Mouse (Mus musculus): ENCODE measurements around the gene Sardh. TPM values are rescaled to one million over a fixed set of nuclear protein-coding genes. Genes with fewer than 3 reads are reported as not detected.

Sardh gene
- polyA plus RNA-seq, 1 experiment from 2014 or later: 3.6 TPM

- H3K36me3 ChIP-seq (ENCODE audit: control insufficient read depth, insufficient read depth, low read length): no peaks in the 10 kb centered on the region
- H3K27me3 ChIP-seq (ENCODE audit: control insufficient read depth, insufficient read depth, low read length): no peaks in the 10 kb centered on the region
- no peak overlapping the region for H3K4me2 ChIP-seq (ENCODE audit: low read depth, low read length)
- H3K27ac ChIP-seq (ENCODE audit: low read depth, low read length): no peak overlapping the region
- no peaks in the 10 kb centered on the region for H3K4me1 ChIP-seq (ENCODE audit: control insufficient read depth, insufficient read depth, low read length)
- H3K9ac ChIP-seq (replicated peaks; ENCODE audit: low read depth, low read length): no peak overlapping the region
- WGBS: 65% methylated on average over 8 of the region's 8 CpGs
- H3K9me3 ChIP-seq (ENCODE audit: control insufficient read depth, low read length): no peaks in the 10 kb centered on the region
- H3K4me3 ChIP-seq (ENCODE audit: low read depth, low read length): no peak overlapping the region
- ATAC-seq (ENCODE audit: low read depth): no peak
These were observed 35.9 kb downstream of the Sardh start for GRCm38 (mm10) chr2:27211966-27212893.

GRCm38 (mm10) chr2:27210676-27211210, 37.4 kb downstream of the Sardh start:
- no peaks in the 10 kb centered on the region for H3K4me1 ChIP-seq (ENCODE audit: control insufficient read depth, insufficient read depth, low read length)
- no peaks in the 10 kb centered on the region for H3K9me3 ChIP-seq (ENCODE audit: control insufficient read depth, low read length)
- H3K27me3 ChIP-seq (ENCODE audit: control insufficient read depth, insufficient read depth, low read length): no peaks in the 10 kb centered on the region
- ATAC-seq (ENCODE audit: low read depth): no peak
- no peak overlapping the region for H3K9ac ChIP-seq (replicated peaks; ENCODE audit: low read depth, low read length)
- no peak overlapping the region for H3K4me3 ChIP-seq (ENCODE audit: low read depth, low read length)
- 82% methylated on average over 12 of the region's 12 CpGs for WGBS
- H3K36me3 ChIP-seq (ENCODE audit: control insufficient read depth, insufficient read depth, low read length): no peaks in the 10 kb centered on the region
- H3K4me2 ChIP-seq (ENCODE audit: low read depth, low read length): no peak overlapping the region
- H3K27ac ChIP-seq (ENCODE audit: low read depth, low read length): no peak overlapping the region

- Histone ChIP-seq H3K4me1 (ENCODE audit: control insufficient read depth, insufficient read depth, low read length) (no peaks in the 10 kb centered on the region), H3K27ac (ENCODE audit: low read depth, low read length) (no peak overlapping the region), H3K4me3 (ENCODE audit: low read depth, low read length) (no peak overlapping the region), H3K9ac (replicated peaks; ENCODE audit: low read depth, low read length) (no peak overlapping the region), H3K9me3 (ENCODE audit: control insufficient read depth, low read length) (no peaks in the 10 kb centered on the region), H3K36me3 (ENCODE audit: control insufficient read depth, insufficient read depth, low read length) (no peaks in the 10 kb centered on the region), H3K27me3 (ENCODE audit: control insufficient read depth, insufficient read depth, low read length) (no peaks in the 10 kb centered on the region), H3K4me2 (ENCODE audit: low read depth, low read length) (no peak overlapping the region)
- ATAC-seq (ENCODE audit: low read depth): no peak
- 55% methylated on average over 7 of the region's 7 CpGs for WGBS
These were observed 37.9 kb downstream of the Sardh start for GRCm38 (mm10) chr2:27210255-27210654.

DNA sequence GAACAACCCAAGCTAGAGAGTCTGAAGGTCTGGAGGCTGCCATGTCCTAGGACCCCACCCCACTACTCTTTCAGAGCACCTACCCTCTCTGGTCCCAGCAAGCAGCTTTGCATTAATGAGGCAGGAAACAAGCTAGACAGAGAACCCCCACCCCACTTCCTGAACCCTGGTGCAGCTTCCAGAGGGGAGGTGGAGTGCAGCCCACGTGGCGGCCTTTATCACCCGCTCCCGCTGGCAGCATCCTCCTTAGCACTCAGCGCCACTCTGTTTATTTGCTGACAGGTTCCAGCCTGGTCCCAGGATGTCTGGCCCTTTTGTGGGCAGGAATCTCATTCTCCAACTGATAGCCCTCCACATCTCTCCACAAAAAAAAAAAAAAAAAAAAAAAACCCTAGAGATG, 38.3 kb downstream of the Sardh start:
- no peak overlapping the region for H3K4me2 ChIP-seq (ENCODE audit: low read depth, low read length)
- H3K9me3 ChIP-seq (ENCODE audit: control insufficient read depth, low read length): no peaks in the 10 kb centered on the region
- no peak overlapping the region for H3K4me3 ChIP-seq (ENCODE audit: low read depth, low read length)
- H3K27me3 ChIP-seq (ENCODE audit: control insufficient read depth, insufficient read depth, low read length): no peaks in the 10 kb centered on the region
- no peak overlapping the region for H3K9ac ChIP-seq (replicated peaks; ENCODE audit: low read depth, low read length)
- ATAC-seq (ENCODE audit: low read depth): no peak
- no peaks in the 10 kb centered on the region for H3K4me1 ChIP-seq (ENCODE audit: control insufficient read depth, insufficient read depth, low read length)
- 50% methylated on average over 5 of the region's 5 CpGs for WGBS
- no peak overlapping the region for H3K27ac ChIP-seq (ENCODE audit: low read depth, low read length)
- no peaks in the 10 kb centered on the region for H3K36me3 ChIP-seq (ENCODE audit: control insufficient read depth, insufficient read depth, low read length)

DNA sequence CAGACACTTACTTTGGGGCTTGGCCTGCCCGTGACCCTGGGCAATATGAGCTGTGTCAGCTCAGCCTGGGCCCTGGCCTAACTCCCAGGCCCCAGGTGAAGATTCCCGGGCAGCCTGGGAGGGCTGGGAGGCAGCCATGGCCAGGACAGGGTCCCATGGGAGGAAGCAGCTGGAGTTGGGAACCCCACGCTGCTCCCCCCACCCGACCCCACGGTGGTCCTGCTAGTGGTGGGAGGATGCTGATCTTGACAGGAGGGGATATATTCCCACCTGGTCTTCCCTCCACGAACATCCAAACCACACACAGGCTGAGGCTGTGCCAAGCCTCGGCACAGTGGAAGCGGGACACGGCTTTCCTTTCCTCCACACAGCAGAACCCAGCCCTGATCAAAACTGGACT, 38.8 kb downstream of the Sardh start:
- Histone ChIP-seq H3K4me1 (ENCODE audit: control insufficient read depth, insufficient read depth, low read length) (no peaks in the 10 kb centered on the region), H3K4me2 (ENCODE audit: low read depth, low read length) (no peak overlapping the region), H3K27me3 (ENCODE audit: control insufficient read depth, insufficient read depth, low read length) (no peaks in the 10 kb centered on the region), H3K9ac (replicated peaks; ENCODE audit: low read depth, low read length) (no peak overlapping the region), H3K9me3 (ENCODE audit: control insufficient read depth, low read length) (no peaks in the 10 kb centered on the region), H3K36me3 (ENCODE audit: control insufficient read depth, insufficient read depth, low read length) (no peaks in the 10 kb centered on the region), H3K27ac (ENCODE audit: low read depth, low read length) (no peak overlapping the region), H3K4me3 (ENCODE audit: low read depth, low read length) (no peak overlapping the region)
- 73% methylated on average over 9 of the region's 9 CpGs for WGBS
- no peak for ATAC-seq (ENCODE audit: low read depth)

- no peak for ATAC-seq (ENCODE audit: low read depth)
- H3K9ac ChIP-seq (replicated peaks; ENCODE audit: low read depth, low read length): no peak overlapping the region
- no peak overlapping the region for H3K4me2 ChIP-seq (ENCODE audit: low read depth, low read length)
- H3K27me3 ChIP-seq (ENCODE audit: control insufficient read depth, insufficient read depth, low read length): no peaks in the 10 kb centered on the region
- WGBS: 91% methylated on average over 5 of the region's 5 CpGs
- H3K4me1 ChIP-seq (ENCODE audit: control insufficient read depth, insufficient read depth, low read length): no peaks in the 10 kb centered on the region
- no peaks in the 10 kb centered on the region for H3K9me3 ChIP-seq (ENCODE audit: control insufficient read depth, low read length)
- H3K4me3 ChIP-seq (ENCODE audit: low read depth, low read length): no peak overlapping the region
- H3K36me3 ChIP-seq (ENCODE audit: control insufficient read depth, insufficient read depth, low read length): no peaks in the 10 kb centered on the region
- no peak overlapping the region for H3K27ac ChIP-seq (ENCODE audit: low read depth, low read length)
These were observed 41.0 kb downstream of the Sardh start for GRCm38 (mm10) chr2:27207126-27207525.

DNA sequence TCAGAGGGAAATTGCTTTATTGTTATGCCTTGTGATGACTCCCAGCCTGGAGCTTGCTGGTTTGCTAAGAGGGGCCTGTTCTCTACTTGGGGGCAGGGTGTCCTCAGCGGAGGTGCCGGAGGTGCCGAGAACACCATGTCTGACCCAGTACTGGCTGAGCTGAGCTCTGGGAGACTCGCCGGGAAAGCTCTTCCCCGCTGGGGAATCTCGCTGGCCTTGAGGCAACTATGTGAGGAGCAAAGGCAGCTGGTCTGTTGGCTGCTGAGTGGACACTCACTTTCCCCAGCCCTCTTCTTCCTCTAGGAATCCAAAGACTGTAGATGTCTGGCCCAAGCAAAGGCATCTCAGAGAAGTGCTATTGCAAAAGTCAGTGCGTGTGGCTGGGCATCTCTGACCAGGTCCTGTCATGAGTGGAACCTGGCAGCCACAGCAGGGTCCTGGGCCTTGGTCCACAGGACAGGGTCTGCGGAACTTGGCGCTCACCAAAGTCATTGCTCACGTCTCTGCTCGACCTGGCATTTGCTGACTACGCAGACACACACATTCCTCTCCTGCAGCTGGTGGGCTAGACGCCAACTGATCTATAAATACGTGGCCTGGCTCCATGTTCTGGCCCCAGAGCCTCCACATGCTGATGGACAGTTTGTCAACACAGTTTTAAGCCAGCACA, 41.9 kb downstream of the Sardh start:
- H3K9me3 ChIP-seq (ENCODE audit: control insufficient read depth, low read length): no peaks in the 10 kb centered on the region
- H3K4me2 ChIP-seq (ENCODE audit: low read depth, low read length): no peak overlapping the region
- H3K27ac ChIP-seq (ENCODE audit: low read depth, low read length): no peak overlapping the region
- H3K9ac ChIP-seq (replicated peaks; ENCODE audit: low read depth, low read length): no peak overlapping the region
- no peaks in the 10 kb centered on the region for H3K4me1 ChIP-seq (ENCODE audit: control insufficient read depth, insufficient read depth, low read length)
- WGBS: 82% methylated on average over 15 of the region's 15 CpGs
- no peaks in the 10 kb centered on the region for H3K36me3 ChIP-seq (ENCODE audit: control insufficient read depth, insufficient read depth, low read length)
- no peaks in the 10 kb centered on the region for H3K27me3 ChIP-seq (ENCODE audit: control insufficient read depth, insufficient read depth, low read length)
- no peak for ATAC-seq (ENCODE audit: low read depth)
- H3K4me3 ChIP-seq (ENCODE audit: low read depth, low read length): no peak overlapping the region

DNA sequence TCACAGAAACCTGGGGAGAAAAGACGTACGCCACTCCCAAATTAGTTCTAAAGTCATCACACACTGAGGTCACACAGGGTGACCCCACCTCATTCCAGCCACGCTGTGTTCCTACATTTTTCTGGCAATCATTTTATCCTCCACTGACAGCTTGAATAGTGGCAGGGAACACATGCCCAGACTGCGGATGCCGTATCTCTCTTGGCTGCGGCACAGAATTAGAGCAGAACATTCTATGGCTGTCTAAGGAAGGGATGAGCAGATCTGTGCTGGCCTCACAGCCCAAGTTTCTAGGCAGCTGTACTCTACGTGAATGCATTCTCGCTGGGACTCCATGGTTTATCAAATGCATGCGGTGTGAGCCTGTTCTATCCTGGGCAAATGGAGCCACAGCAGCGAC, 42.5 kb downstream of the Sardh start:
- H3K9me3 ChIP-seq (ENCODE audit: control insufficient read depth, low read length): no peaks in the 10 kb centered on the region
- no peak overlapping the region for H3K9ac ChIP-seq (replicated peaks; ENCODE audit: low read depth, low read length)
- ATAC-seq (ENCODE audit: low read depth): no peak
- H3K36me3 ChIP-seq (ENCODE audit: control insufficient read depth, insufficient read depth, low read length): no peaks in the 10 kb centered on the region
- H3K27ac ChIP-seq (ENCODE audit: low read depth, low read length): no peak overlapping the region
- no peak overlapping the region for H3K4me2 ChIP-seq (ENCODE audit: low read depth, low read length)
- no peaks in the 10 kb centered on the region for H3K4me1 ChIP-seq (ENCODE audit: control insufficient read depth, insufficient read depth, low read length)
- H3K27me3 ChIP-seq (ENCODE audit: control insufficient read depth, insufficient read depth, low read length): no peaks in the 10 kb centered on the region
- no peak overlapping the region for H3K4me3 ChIP-seq (ENCODE audit: low read depth, low read length)
- WGBS: 76% methylated on average over 10 of the region's 10 CpGs

DNA sequence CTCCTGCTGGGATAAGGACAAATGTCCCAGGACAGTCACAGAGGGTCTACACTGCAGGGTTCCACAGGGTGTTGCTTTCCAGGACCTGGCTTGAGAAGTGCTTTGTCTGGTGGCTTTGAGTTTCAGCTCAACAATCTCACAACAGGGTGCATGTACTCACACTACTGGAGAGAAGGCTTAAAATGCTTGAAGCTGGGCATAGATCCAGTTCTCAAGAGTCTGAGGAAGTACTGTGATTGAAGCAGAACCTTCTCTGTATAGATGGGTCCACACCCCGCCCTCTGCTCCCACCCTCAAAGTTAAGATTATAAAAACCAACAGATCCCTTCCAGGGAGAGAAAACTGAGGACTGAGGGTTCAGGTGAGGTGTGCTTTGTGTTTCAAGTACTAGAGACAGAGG, 47.6 kb downstream of the Sardh start:
- Histone ChIP-seq H3K4me1 (ENCODE audit: control insufficient read depth, insufficient read depth, low read length) (no peaks in the 10 kb centered on the region), H3K36me3 (ENCODE audit: control insufficient read depth, insufficient read depth, low read length) (no peaks in the 10 kb centered on the region), H3K27me3 (ENCODE audit: control insufficient read depth, insufficient read depth, low read length) (no peaks in the 10 kb centered on the region), H3K9me3 (ENCODE audit: control insufficient read depth, low read length) (no peaks in the 10 kb centered on the region), H3K27ac (ENCODE audit: low read depth, low read length) (no peak overlapping the region), H3K4me2 (ENCODE audit: low read depth, low read length) (no peak overlapping the region), H3K4me3 (ENCODE audit: low read depth, low read length) (no peak overlapping the region), H3K9ac (replicated peaks; ENCODE audit: low read depth, low read length) (no peak overlapping the region)
- no peak for ATAC-seq (ENCODE audit: low read depth)
- 93% methylated on average over 1 of the region's 1 CpGs for WGBS

All from neural tube, embryonic 14.5 days (tissue).